Mouse (Mus musculus) forebrain, embryonic 15.5 days (tissue): Measurements from ENCODE around the gene Spem1. TPM values are rescaled to one million over a fixed set of nuclear protein-coding genes. Genes with fewer than 3 reads are reported as not detected.
"Not testable (repeated sequence)": the region's sequence is repeated elsewhere in the genome, so short reads cannot be mapped to it uniquely, and the experiment has no call there.

Source experiments
- ATAC-seq: fragments of 200-750 bp; cut with Nextera tagmentation; replicated peaks from 2 replicates; pipeline ENCODE4 v1.8.0; 2017; ENCODE audit warnings: mild to moderate bottlenecking, moderate TSS enrichment, moderate library complexity
- H3K27ac ChIP-seq: fragments of 300-500 bp; sonication (generic); replicated peaks from 2 replicates; pipeline ENCODE4 v1.5.1; 2015; ENCODE audit warnings: mild to moderate bottlenecking, inconsistent platforms
- H3K27me3 ChIP-seq: fragments of 300-500 bp; sonication (generic); 2 replicates; pipeline ENCODE4 v1.6.1; 2015; ENCODE audit warnings: inconsistent platforms
- H3K36me3 ChIP-seq: fragments of 300-500 bp; sonication (generic); 2 replicates; pipeline ENCODE4 v1.6.1; 2015; ENCODE audit warnings: mild to moderate bottlenecking, inconsistent platforms
- H3K4me1 ChIP-seq: fragments of 300-500 bp; sonication (generic); 2 replicates; pipeline ENCODE4 v1.6.1; 2015; ENCODE audit warnings: inconsistent platforms
- H3K4me2 ChIP-seq: fragments of 300-500 bp; sonication (generic); replicated peaks from 2 replicates; pipeline ENCODE4 v1.6.1; 2015; ENCODE audit warnings: mild to moderate bottlenecking, inconsistent platforms
- H3K4me3 ChIP-seq: fragments of 300-500 bp; sonication (generic); 2 replicates; pipeline ENCODE4 v1.5.1; 2015; ENCODE audit warnings: mild to moderate bottlenecking, inconsistent platforms
- H3K9ac ChIP-seq: fragments of 300-500 bp; sonication (generic); replicated peaks from 2 replicates; pipeline ENCODE4 v1.6.1; 2015; ENCODE audit warnings: mild to moderate bottlenecking, inconsistent platforms
- H3K9me3 ChIP-seq: fragments of 300-500 bp; sonication (generic); 2 replicates; pipeline ENCODE4 v1.6.1; 2016; ENCODE audit warnings: inconsistent platforms
- WGBS: fragments of 180-500 bp; shearing (Covaris S2); methylation state at CpG from one replicate; pipeline ENCODE4 v1.1.7; 2015; ENCODE audit warnings: mixed read lengths; 5-methylcytosine and 5-hydroxymethylcytosine counted together
- polyA plus RNA-seq: library from polyadenylated mRNA; unstranded; fragments of >200 nt; fragmentation: Nextera tagmentation; extraction: Ambion mirVana; gene quantifications from 2 replicates; pipeline ENCODE4 v1.2.1, GENCODE M21; 2015

Spem1 gene
- polyA plus RNA-seq, result 0.33 and 0.36 TPM in 2 replicates

DNA sequence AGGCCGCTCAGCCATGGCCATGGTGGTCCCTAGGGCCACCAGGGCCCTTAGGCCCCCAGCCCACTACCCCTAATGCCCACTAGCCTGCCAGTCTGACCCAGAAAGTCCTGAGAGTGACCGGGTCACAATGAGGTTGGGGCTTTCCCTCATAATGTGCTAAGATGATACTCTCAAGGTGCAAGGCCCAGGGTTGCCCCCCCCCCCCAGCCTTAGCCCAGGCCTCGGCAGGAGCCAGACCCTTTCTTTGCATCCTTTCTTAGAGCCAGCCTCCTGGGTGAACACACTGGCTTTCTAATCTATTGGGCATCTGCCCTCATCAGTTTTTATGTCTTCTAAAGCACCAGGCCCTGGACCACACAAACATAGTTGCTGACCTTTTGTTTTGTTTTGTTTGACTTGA is at the start of gene Spem1:
TSS of gene Spem1 (minus strand) at position 101 of the 400 bp plus-strand sequence.
- no peak for ATAC-seq
- no peaks in the 10 kb centered on the region for H3K4me1 ChIP-seq
- 86% methylated on average over 3 of the region's 3 CpGs for WGBS

DNA sequence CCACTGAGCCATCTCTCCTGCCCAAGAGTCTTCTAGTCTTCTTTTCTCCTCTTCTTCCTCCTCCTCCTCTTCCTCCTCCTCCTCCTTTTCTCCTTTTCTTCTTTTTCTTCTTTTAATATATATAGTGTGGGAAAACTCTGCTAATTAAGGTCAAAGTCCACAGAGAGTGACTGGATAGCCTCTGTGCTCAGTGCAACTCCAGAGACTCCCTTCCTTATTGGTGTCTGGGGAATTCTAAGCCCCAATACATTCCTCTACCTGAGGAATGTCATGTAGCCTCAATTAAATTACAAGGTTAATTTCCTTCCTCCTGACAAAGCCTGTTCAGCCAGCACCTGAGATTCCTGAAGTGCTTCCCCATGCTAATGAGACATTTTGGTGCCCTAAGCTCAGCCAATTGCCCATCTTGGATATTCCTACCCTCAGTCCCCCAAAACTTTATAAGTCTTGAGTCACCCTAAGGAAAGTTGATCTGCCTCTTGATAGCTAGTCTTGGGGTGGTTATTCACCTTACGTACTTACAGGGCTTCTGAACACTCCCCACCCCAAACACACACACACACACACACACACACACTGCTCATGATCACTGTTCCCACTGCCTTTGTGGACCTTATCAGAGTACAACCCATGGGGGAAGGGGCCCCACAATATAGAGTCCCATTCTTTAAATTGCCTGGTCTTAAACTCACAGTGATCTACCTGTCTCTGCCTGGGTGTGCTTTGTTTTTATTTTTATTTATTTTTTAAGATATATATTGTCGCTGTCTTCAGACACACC is 48.5 kb upstream of the Spem1 start:
- ATAC-seq, result no peak
- WGBS, result 98% methylated on average over 2 of the region's 2 CpGs
- H3K4me2 ChIP-seq, result no peak overlapping the region

More for the DNA sequence above, at the start of gene Spem1:
- Histone ChIP-seq H3K4me2 (no peak within 1 kb of the TSS), H3K4me3 (no peak within 1 kb of the TSS), H3K36me3 (peaks cover 29% of the 10 kb centered on the region), H3K9ac (no peak within 1 kb of the TSS), H3K27ac (no peak within 1 kb of the TSS), H3K9me3 (no peaks in the 10 kb centered on the region), H3K27me3 (no peaks in the 10 kb centered on the region)

GRCm38 (mm10) chr11:69867335-69867734 is 45.4 kb upstream of the Spem1 start:
- Histone ChIP-seq H3K36me3 (no peaks in the 10 kb centered on the region), H3K27ac (no peak overlapping the region), H3K4me3 (no peak overlapping the region), H3K4me2 (no peak overlapping the region), H3K27me3 (no peaks in the 10 kb centered on the region), H3K9me3 (no peaks in the 10 kb centered on the region), H3K4me1 (no peaks in the 10 kb centered on the region), H3K9ac (no peak overlapping the region)
- ATAC-seq, result no peak
- whole genome bisulfite sequencing, result 72% methylated on average over 9 of the region's 9 CpGs

More for the DNA sequence above, 48.5 kb upstream of the Spem1 start:
- Histone ChIP-seq H3K9ac (no peak overlapping the region), H3K36me3 (no peaks in the 10 kb centered on the region), H3K27me3 (no peaks in the 10 kb centered on the region), H3K9me3 (no peaks in the 10 kb centered on the region), H3K4me3 (no peak overlapping the region), H3K27ac (no peak overlapping the region), H3K4me1 (no peaks in the 10 kb centered on the region)

- 81% methylated on average over 9 of the region's 9 CpGs for WGBS
These were observed 43.6 kb upstream of the Spem1 start for GRCm38 (mm10) chr11:69865561-69865960.

GRCm38 (mm10) chr11:69864138-69864860 is 42.3 kb upstream of the Spem1 start:
- Histone ChIP-seq H3K36me3 (no peaks in the 10 kb centered on the region), H3K4me1 (no peaks in the 10 kb centered on the region), H3K4me3 (no peak overlapping the region), H3K27ac (no peak overlapping the region), H3K9me3 (no peaks in the 10 kb centered on the region), H3K9ac (no peak overlapping the region), H3K27me3 (no peaks in the 10 kb centered on the region), H3K4me2 (no peak overlapping the region)
- WGBS, result 40% methylated on average over 8 of the region's 8 CpGs
- no peak for ATAC-seq

More at GRCm38 (mm10) chr11:69865561-69865960, 43.6 kb upstream of the Spem1 start:
- no peak overlapping the region for H3K4me3 ChIP-seq
- no peak overlapping the region for H3K27ac ChIP-seq
- no peaks in the 10 kb centered on the region for H3K9me3 ChIP-seq
- no peaks in the 10 kb centered on the region for H3K4me1 ChIP-seq
- H3K36me3 ChIP-seq, result no peaks in the 10 kb centered on the region
- ATAC-seq, result no peak
- H3K27me3 ChIP-seq, result no peaks in the 10 kb centered on the region
- no peak overlapping the region for H3K9ac ChIP-seq
- no peak overlapping the region for H3K4me2 ChIP-seq

DNA sequence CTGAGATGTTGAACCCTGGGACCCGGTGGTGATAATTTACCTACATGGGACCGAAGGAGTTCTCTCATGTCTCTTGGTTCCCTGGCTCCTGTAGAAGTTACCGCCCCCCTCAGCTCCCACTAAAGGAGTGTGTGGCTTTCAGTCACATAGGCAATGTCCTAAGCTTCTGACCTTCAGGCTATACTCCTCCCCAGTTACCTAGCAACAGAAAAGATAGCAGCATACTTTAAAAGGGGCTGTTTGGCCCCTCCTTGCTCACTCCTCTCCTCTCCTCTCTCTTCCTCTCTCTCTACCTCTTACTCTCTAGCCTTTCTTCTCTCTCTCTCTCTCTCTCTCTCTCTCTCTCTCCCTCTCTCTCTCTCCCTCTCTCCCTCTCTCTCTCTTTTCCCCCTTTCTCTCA is 41.7 kb upstream of the Spem1 start:
- not testable (repeated sequence) for H3K9me3 ChIP-seq, H3K9ac ChIP-seq, H3K36me3 ChIP-seq, H3K4me2 ChIP-seq, H3K4me3 ChIP-seq, ATAC-seq, H3K4me1 ChIP-seq, H3K27me3 ChIP-seq, H3K27ac ChIP-seq
- WGBS, result 82% methylated on average over 3 of the region's 3 CpGs

DNA sequence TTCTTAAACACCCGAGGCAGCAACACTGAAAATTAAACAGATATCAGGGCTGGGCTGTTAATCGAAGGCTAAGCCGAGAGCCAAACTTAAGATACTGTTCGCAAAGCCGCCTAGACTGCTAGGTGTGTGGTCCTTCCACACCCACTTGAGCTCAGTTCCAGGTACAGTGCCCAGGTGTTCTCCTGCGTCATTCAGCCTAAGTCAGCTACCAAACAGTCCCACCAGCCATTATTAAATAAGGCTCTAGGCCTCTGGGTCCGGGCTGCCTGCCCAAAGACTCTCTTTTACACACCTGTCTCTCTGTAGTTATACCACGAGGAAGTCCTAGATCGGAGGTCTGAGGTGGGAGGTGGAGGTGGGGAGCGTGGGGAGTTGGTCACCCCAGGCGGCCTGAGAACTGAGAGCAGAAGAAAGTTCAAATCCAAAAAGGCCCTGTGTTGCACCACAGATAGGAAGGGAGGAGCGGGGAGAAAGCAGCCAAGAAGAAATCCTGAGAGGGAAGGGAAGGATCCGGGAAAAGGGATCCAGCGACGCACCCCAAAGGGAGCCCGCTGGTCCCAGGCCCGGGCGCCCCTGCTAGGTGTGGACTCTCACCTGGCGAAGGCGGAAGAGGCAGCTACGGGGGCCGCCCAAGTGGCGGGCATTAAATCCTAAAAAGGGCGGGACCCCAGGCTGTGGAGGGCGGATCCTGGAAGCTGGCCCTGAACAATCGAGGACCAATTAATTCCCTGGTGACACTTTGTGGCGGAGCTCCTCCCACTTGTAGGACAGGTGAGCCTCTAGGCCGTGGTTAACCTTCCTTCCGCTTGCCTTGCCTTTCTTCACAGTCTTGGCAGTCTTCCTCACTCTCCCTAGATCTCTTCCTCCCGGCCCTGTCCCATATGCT is 36.4 kb upstream of the Spem1 start, which contains the start of gene Tnk1:
TSS of gene Tnk1 (minus strand) at position 618 of the 886 bp plus-strand sequence.
- 22% methylated on average over 30 of the region's 30 CpGs for WGBS
- Histone ChIP-seq H3K27me3 (peaks cover 14% of the 10 kb centered on the region; the same call in 1 of the 2 replicates), H3K36me3 (no peaks in the 10 kb centered on the region), H3K9ac (no peak within 1 kb of the TSS), H3K9me3 (no peaks in the 10 kb centered on the region), H3K4me1 (peaks cover 3% of the 10 kb centered on the region; the same call in 1 of the 2 replicates), H3K4me2 (no peak within 1 kb of the TSS), H3K4me3 (no peak within 1 kb of the TSS), H3K27ac (no peak within 1 kb of the TSS)
- ATAC-seq, result no peak

DNA sequence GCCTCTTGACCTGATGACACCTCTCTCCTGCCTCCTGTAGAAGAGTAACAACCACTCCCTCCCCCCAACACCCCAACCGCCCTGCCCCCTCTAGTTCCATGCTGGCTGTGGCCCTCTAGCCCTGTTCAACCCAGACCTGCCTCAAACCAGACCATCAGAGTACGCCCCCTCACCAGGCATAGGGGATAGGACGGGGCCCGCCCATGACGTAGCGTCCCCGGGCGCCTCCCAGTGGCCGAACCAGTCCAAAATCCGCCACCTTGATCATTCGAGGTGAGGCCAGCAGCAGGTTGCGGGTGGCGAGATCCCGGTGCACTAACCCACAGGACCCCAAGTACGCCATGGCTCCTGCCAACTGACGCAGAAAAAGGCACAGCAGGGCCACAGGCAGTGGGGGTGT is 33.4 kb upstream of the Spem1 start:
- no peaks in the 10 kb centered on the region for H3K9me3 ChIP-seq
- H3K27ac ChIP-seq, result no peak overlapping the region
- H3K9ac ChIP-seq, result no peak overlapping the region
- H3K27me3 ChIP-seq, result peaks cover 14% of the 10 kb centered on the region; the same call in 1 of the 2 replicates
- H3K4me3 ChIP-seq, result no peak overlapping the region
- peaks cover 7% of the 10 kb centered on the region for H3K4me1 ChIP-seq
- ATAC-seq, result peak; percentile 71; the same call in 1 of the 2 replicates
- 19% methylated on average over 16 of the region's 16 CpGs for WGBS
- peaks cover 15% of the 10 kb centered on the region for H3K36me3 ChIP-seq
- H3K4me2 ChIP-seq, result no peak overlapping the region

- Histone ChIP-seq H3K36me3 (peaks cover 22% of the 10 kb centered on the region), H3K9ac (no peak overlapping the region), H3K4me1 (peaks cover 8% of the 10 kb centered on the region), H3K4me2 (no peak overlapping the region), H3K9me3 (no peaks in the 10 kb centered on the region), H3K4me3 (no peak overlapping the region), H3K27ac (no peak overlapping the region), H3K27me3 (peaks cover 14% of the 10 kb centered on the region; the same call in 1 of the 2 replicates)
- ATAC-seq, result no peak
- 90% methylated on average over 10 of the region's 10 CpGs for WGBS
These were observed 32.7 kb upstream of the Spem1 start for GRCm38 (mm10) chr11:69854680-69855079.

GRCm38 (mm10) chr11:69853994-69854393 is 32.0 kb upstream of the Spem1 start:
- Histone ChIP-seq H3K4me1 (peaks cover 8% of the 10 kb centered on the region), H3K36me3 (peaks cover 29% of the 10 kb centered on the region), H3K4me3 (no peak overlapping the region), H3K27me3 (peaks cover 14% of the 10 kb centered on the region; the same call in 1 of the 2 replicates), H3K9me3 (no peaks in the 10 kb centered on the region), H3K27ac (no peak overlapping the region), H3K4me2 (no peak overlapping the region), H3K9ac (no peak overlapping the region)
- WGBS, result 77% methylated on average over 7 of the region's 7 CpGs
- ATAC-seq, result no peak

GRCm38 (mm10) chr11:69850754-69851153 is 28.8 kb upstream of the Spem1 start:
- H3K9ac ChIP-seq, result no peak overlapping the region
- peaks cover 35% of the 10 kb centered on the region for H3K36me3 ChIP-seq
- no peaks in the 10 kb centered on the region for H3K27me3 ChIP-seq
- H3K4me1 ChIP-seq, result peaks cover 29% of the 10 kb centered on the region
- no peaks in the 10 kb centered on the region for H3K9me3 ChIP-seq
- no peak overlapping the region for H3K27ac ChIP-seq
- H3K4me2 ChIP-seq, result no peak overlapping the region
- no peak for ATAC-seq
- 66% methylated on average over 8 of the region's 8 CpGs for WGBS
- H3K4me3 ChIP-seq, result no peak overlapping the region
